In genomic region chr4:72010316-72010715, GRCm38 (mm10) we compare ENCODE assay signal across 20 mouse cellular contexts.
A peak's percentile ranks its signal among the peaks of the same experiment; 100 is the strongest.
DNase-seq lines count a peak whose midpoint lies in the region; ATAC-seq lines count a peak whose summit lies in the region.
"Had no signal": no experiment of that assay in that cellular context is flagged by ENCODE, and none has a peak within 500 bp of the region (broad histone marks: within the 10 kb centered on the region; RNA-seq: fewer than 3 reads in every experiment).

No protein-coding gene starts in this region.

- no peaks in the 10 kb centered on the region for H3K27me3 ChIP-seq in kidney, embryonic 15.5 days
- H3K27me3 ChIP-seq: embryonic facial prominence, embryonic 12.5 days; embryonic facial prominence, embryonic 15.5 days; hindbrain, embryonic 12.5 days; hindbrain, embryonic 15.5 days had no signal

- no peak overlapping the region for H3K27ac ChIP-seq in kidney, embryonic 15.5 days
- H3K27ac ChIP-seq: embryonic facial prominence, embryonic 12.5 days; embryonic facial prominence, embryonic 15.5 days; gastrocnemius, adult 2 months; hindbrain, embryonic 12.5 days; hindbrain, embryonic 15.5 days had no signal

- no peaks in the 10 kb centered on the region for H3K4me1 ChIP-seq in kidney, embryonic 15.5 days
- H3K4me1 ChIP-seq: embryonic facial prominence, embryonic 12.5 days; embryonic facial prominence, embryonic 15.5 days; hindbrain, embryonic 12.5 days; hindbrain, embryonic 15.5 days had no signal

- H3K9me3 ChIP-seq in kidney, embryonic 15.5 days (replicated peaks), result peaks cover 4% of the 10 kb centered on the region
- H3K9me3 ChIP-seq: embryonic facial prominence, embryonic 15.5 days had no signal

- H3K4me2 ChIP-seq in kidney, embryonic 15.5 days, result no peak overlapping the region
- H3K4me2 ChIP-seq: embryonic facial prominence, embryonic 12.5 days; embryonic facial prominence, embryonic 15.5 days; heart, embryonic 11.5 days; hindbrain, embryonic 12.5 days; hindbrain, embryonic 15.5 days had no signal

- peak; percentile 52 for DNase-seq in adrenal gland, postnatal 14 days
- DNase-seq in adrenal gland, postnatal 4 days (ENCODE audit: low spot score in 2 of 2), result no peak
- peak; percentile 56 for DNase-seq in kidney, adult 9 months
- DNase-seq in right cerebral cortex, postnatal 4 days, result peak; percentile 3
- DNase-seq in right cerebral cortex, postnatal 36 days (ENCODE audit: low spot score in 2 of 2), result no peak
- DNase-seq: cerebellum, adult 2 months; cerebellum, adult 9-11 months; cerebellum, postnatal 25 days; forebrain, postnatal 0 days; gastrocnemius, adult 2 months; gastrocnemius, postnatal 14 days; heart, adult 11 months had no signal

- ATAC-seq in kidney, embryonic 15.5 days (replicated peaks; ENCODE audit: low FRiP score), result no peak
- ATAC-seq: CD4-positive, CD25-positive, alpha-beta regulatory T cell, adult 4 months; forebrain, embryonic 14.5 days; forebrain, postnatal 0 days had no signal

- no peak overlapping the region for H3K9ac ChIP-seq in kidney, embryonic 15.5 days
- H3K9ac ChIP-seq: embryonic facial prominence, embryonic 12.5 days; embryonic facial prominence, embryonic 15.5 days; forebrain, postnatal 0 days; hindbrain, embryonic 12.5 days; hindbrain, embryonic 15.5 days had no signal

- H3K36me3 ChIP-seq in kidney, embryonic 15.5 days, result no peaks in the 10 kb centered on the region
- H3K36me3 ChIP-seq: embryonic facial prominence, embryonic 12.5 days; embryonic facial prominence, embryonic 15.5 days; hindbrain, embryonic 12.5 days; hindbrain, embryonic 15.5 days had no signal

- 86% methylated on average over 4 of the region's 4 CpGs for WGBS in kidney, embryonic 15.5 days

- H3K4me3 ChIP-seq in kidney, embryonic 15.5 days (replicated peaks), result no peak overlapping the region
- H3K4me3 ChIP-seq: embryonic facial prominence, embryonic 12.5 days; embryonic facial prominence, embryonic 15.5 days; gastrocnemius, adult 2 months; hindbrain, embryonic 12.5 days; hindbrain, embryonic 15.5 days had no signal

Comparison
In these comparisons a context has a peak if more than half of its experiments do, and no peak if none do; other contexts are left out.
1. DNase-seq: peak in adrenal gland, postnatal 14 days (single experiment), kidney, adult 9 months (single experiment) and right cerebral cortex, postnatal 4 days (single experiment); none in adrenal gland, postnatal 4 days (0 of 2) and right cerebral cortex, postnatal 36 days (0 of 2).